Mouse (Mus musculus) adrenal gland, adult 2 months (tissue): ENCODE measurements around the gene Lmna. TPM values are rescaled to one million over a fixed set of nuclear protein-coding genes. Genes with fewer than 3 reads are reported as not detected.

Experiments
- DNase-seq: peaks from one replicate; pipeline ENCODE4 v3.0.0; 2021
- polyA plus RNA-seq: library from polyadenylated mRNA; depleted of rRNA; stranded (reverse); fragments of >200 nt; gene quantifications from 2 replicates; pipeline ENCODE4 v1.2.3, GENCODE M21; 2012
- total RNA-seq, 2 experiments: library from RNA; stranded (reverse); gene quantifications; 2 replicates each; pipeline ENCODE4 v1.2.3; 2021

Gene Lmna
- total and polyA plus RNA-seq, 3 experiments, result 78.2 to 170 (median 158) TPM

DNA sequence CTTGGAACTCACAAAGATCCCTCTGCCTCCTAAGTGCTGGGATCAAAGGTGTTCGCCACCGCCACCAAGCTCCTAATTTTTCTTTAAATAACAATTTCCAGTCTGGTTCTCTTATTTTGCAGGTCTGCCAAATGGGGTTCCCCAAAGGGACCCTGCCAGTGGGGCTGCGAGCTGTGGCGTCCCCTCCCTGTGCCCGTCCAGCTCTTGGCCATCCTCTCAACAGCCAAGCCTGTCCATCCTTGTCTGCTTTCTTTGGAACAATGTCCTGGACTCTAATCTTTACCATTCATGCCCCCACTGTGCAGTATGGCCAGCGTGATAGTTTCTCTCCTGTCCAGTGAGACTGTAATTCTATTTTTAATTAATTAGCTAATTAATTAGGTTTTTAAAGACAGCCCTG is 11.4 kb upstream of the Lmna start:
- DNase-seq, result no peak

DNA sequence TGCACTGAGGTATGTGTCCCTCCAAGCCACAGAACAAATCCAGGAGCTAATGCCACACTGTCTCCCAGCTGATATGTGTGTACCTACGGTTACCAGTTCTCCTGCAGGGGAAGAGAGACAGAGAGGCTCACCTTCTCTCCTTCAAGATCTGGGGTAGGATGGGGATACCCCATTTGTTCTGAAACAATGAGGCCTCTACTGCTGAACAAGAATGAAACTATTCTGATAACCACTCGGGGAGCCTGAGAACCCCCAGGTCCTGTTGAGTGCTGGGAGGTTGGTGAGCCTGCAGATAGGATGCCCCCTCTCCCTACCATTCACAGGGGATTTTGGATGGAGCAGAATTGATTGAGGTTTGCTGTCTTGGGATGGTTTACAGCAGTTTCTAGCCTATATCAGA is 10.3 kb upstream of the Lmna start:
- DNase-seq, result no peak

DNA sequence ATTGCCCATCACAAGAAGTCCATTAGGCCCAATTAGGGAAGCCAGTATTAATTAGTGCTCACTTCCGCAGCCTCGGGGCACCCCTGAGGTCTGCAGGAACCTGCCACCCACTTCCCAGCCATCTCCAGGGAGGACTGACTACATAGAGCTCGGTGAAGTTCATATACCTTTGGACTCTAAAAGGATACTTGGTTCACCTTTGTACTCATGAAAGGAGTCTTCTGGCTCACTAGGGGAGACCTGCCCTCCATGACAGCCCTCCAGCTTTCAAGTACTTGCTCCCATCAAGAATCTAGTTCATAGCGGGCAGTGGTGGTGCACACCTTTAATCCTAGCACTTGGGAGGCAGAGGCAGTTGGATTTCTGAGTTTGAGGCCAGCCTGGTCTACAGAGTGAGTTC is 8.7 kb upstream of the Lmna start:
- no peak for DNase-seq

DNA sequence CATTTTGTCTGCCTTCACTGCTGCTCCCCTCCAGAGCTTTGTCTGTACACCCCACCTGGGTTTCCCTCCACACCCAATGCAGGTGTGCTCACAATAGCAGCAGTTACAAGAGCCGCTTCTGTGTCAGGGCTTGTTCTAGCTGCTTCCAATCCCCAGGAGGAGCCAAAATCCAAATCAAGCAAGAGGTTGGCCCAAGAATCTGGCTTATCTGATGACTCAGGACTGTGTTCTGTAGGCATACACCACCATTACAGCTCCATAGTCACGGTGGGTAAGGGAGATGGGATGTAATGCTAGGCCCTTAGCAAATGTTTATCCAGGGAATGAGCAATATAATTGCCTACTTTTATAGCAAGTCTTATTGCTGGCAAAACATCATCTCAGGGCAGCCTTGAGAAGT is 6.7 kb upstream of the Lmna start:
- no peak for DNase-seq

DNA sequence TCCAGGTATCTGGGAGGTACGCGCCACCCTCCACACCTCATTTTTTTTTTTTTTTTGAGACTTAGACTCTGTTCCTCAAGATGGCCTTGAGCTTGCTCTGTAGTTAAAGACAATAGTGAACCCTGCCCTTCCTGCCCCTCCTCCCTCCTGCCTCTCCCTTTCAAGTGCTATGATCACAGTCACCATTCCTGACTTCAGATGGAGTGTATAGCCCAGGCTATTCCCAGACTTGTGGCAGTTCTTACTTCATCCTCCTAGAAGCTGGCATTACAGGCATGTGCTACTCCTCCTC is 5.3 kb upstream of the Lmna start:
- DNase-seq, result no peak

DNA sequence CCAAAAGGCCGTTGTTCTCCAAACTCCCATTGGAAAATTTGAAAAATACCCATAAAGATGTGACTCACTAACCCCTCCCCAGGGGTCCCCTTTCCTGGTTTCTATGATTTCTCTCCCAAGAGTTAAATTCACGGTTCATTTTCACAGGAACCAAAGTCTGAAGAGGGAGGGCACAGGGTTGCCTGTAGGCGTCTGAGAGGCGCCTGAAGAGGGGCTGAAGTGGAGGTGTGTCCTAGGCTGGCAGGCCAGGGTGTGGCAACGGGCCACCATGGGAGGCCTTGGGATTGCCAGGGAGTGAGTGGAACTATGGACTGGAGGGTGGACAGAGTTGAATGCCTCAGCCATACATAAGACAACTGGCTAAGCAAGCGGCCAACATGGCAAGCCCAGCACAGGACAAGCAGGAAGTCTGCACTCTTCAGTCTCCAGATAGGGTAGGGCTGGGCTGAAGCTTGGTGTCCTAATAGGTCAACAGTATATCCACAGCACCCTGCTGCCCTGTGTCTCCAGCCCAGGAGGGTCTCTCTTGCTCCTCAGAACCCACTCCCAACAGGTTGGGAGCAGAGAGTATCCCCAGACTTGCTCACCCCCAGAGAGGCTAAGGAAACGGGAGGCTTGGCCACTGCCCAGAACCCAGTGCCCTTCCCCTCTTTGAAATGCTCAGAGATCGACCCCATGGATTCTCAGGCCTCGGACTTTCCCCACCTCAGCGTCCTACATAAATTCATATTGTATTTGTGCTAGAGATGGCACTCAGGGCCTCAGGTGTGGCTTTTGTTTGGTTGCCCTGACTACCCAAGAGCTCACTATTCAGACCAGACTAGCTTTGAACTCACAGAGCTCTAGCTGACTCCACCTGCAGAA is 4.7 kb upstream of the Lmna start:
- no peak for DNase-seq

DNA sequence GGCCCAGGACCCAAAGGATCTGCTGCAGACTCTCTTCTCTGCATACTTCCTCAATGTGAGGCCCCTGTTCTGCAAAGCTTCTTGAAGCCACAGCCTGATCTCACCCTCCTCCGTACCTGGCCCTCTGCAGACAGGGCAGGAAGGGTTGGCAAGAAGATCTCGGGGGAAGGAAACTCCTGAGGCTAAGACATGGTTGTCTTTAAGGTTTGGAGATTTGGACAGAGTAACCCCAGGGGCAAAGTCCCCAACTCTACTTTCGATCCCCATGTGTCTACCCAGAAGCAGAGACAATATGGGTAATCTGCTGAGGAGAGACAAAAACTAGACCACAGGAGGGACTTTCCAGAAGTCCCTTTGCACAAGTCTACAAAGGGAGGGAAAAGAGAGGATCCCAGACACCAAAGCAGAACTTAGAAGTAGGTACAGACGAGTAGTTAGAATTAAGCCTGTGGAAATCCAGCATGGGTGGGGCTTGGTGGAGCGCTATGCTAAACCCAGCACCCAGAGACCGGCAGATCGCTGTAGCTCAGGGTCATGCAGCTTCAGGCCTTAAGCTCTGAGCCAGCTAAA is 3.9 kb upstream of the Lmna start:
- no peak for DNase-seq

DNA sequence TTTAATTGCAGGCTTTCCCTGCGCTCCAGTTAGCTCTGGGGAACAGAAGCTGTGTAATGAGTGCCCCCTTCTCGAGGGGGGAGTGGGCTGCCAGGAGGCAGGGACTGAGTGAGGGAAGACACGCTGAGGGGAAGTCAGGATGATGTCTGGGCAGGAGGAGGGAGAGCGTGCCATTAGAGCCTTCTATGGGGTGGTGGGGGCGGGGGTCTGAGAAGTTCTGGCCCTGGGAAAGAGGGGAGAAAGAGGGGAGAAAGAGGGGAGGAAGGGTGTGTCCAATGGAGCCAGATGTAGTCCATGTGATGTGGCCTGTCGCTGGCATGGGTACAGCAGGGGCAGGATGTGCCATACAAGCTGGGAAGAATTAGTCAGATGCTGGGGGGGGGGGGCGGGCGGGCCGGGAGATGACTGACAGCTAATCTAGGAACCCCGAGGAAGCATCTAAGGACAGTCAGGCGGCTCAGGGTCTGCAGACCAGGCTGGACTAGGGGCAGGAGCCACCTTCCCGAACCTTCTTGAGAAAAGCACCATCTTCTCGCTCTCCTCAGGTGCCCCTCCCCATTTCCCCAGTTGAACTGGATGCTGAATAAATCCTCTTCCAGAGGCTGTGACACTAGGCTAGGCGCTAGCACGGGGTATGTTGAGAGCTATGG is 3.3 kb upstream of the Lmna start:
- peak; percentile 58 for DNase-seq

DNA sequence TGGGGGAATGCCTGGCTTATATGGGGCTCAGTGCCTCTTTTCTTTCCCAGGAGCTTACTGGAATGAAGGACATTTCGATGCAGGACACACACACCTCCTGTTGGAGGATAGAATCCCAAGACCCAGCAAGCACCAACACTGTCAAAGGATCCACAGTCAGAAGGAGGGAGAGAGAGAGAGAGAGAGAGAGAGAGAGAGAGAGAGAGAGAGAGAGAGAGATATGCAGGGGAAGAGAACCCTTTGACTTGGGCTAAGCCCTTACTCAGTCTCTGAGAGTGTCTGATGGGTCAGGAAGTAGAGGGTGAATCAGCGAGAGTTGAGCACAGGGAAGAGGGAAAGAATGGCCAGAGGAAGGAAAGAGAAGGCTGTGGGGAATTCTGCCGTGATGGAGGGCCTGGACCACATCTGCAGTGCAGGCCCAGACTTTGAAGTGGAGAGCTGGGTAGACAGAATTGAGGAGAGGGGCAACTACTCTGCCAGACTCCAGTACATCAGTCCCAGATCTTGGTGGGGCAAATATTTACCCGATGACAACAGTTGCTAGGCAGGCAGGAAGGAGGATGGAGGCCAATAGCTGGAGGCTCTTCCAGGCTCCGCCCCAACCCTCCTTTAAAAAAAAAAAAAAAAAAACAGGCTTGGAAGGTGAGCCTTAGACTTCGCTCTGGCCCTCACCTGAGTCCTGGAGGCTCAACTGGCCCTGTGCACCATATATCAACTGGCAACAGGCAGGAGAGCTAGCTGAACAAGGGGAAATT is 2.6 kb upstream of the Lmna start:
- no peak for DNase-seq

DNA sequence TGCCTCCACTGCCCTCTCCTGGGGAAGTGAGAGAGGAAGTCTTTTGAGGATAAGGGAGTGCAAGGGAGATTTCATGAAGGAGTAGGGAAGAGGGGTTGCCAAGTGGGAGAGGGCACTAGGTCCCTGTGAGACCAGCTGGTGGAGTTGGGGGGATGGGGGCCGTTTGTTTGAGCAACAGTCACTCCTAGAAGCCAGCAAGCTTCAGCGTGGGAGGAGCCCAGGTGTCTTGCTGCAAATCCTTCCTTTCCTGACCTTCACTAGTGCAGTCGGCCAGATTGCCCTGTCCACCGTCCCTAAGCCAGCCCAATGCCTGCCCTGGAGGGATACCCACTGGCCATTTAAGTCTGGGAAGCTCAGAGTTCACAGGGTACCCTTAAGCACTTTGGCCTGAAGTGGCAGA is 1.8 kb upstream of the Lmna start:
- DNase-seq, result no peak

DNA sequence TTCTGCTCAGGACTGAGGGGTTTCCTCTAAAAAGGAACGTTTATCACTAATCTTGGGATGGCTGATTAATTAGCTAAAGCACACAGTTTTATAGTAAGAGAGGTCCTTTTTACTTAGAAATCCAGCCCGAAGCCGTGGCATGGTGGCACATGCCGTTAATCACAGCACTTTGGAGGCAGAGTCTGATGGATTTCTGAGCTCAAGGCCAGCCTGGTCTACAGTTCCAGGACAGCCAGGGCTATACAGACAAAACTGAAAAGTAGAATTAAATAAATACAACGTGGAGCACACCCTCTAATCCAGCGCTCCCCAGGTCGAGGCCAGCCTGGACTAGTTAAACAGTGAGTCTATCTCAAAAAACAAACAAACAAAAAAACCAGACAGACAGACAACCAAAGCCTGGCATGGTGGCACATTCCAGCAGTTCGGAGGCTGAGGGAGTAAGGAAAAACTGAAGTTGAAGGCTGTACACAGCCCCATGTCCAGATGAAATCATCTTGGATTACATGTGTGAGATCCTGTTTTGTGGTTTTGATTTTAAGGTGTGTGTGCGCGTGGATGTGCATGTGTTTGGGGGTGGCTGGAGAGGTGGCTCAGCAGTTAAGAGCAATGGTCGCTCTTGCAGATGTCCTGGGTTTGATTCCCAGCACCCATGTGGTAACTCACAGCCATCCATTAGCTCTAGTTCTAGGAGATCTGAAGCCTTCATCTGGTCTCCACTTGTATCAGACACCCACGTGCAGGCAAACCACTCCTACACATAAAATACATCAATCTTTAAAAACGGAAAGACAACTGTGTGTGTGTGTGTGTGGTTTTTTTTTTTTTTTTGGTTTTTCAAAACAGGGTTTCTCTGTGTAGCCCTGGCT is 899 bp upstream of the Lmna start:
- DNase-seq, result no peak

DNA sequence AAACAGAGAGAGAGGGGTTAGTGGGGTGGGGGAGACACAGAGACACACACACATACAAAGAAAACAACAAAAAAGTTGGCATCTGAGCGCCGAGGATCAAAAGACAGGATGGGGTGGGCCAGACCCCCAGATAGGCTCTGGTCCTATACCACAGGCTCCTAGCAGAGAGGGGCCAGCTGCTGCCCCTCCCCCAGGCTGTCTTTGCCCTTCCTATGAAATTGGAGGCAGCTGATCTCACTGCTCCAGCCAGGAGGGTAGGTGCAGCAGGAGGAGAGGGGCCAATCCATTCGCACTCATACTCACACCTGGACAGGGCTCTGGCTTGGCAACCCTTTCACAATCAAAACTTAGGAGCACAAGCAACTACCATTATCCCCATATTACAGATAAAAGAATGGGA is 506 bp downstream of the Lmna start:
- DNase-seq, result no peak

DNA sequence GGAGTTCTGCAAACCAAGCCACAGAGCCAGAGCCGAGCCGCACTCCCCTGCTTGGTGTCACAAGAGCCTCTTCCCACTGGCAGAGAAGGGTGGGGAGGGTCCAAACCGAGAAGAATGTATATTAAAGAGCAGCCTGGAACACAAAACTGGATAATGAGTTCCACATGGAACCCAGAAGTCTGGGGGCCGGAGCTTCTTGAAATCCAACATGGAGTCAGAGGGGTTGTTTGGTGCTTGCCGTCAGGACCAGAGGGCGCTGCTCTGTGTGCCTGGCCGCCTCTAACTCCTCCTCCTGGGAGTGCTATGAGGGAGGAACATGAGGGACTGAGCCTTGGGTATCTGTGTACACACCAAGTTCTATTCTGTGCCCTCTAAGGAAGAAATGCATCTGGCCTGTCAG is 4.0 kb downstream of the Lmna start:
- DNase-seq, result no peak

DNA sequence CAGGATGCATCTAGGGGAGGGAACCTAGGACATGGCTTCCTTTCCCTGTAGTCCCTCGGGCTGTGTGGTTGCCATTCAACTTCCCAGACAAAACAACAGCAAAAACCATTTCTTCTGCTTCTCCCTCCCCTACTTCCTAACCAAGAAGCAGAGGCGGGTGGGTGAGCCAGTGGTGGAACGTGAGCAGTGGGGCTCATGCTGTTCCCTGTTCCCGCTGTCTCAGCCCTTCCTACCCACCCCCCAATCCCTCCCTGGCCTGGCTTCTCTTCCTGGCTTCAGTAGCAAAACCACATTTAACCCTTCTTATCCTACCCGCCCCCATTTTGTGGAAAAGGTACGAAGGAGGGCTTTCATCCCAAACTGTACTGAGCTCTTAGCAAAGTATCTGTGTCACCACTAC is 4.7 kb downstream of the Lmna start:
- no peak for DNase-seq

DNA sequence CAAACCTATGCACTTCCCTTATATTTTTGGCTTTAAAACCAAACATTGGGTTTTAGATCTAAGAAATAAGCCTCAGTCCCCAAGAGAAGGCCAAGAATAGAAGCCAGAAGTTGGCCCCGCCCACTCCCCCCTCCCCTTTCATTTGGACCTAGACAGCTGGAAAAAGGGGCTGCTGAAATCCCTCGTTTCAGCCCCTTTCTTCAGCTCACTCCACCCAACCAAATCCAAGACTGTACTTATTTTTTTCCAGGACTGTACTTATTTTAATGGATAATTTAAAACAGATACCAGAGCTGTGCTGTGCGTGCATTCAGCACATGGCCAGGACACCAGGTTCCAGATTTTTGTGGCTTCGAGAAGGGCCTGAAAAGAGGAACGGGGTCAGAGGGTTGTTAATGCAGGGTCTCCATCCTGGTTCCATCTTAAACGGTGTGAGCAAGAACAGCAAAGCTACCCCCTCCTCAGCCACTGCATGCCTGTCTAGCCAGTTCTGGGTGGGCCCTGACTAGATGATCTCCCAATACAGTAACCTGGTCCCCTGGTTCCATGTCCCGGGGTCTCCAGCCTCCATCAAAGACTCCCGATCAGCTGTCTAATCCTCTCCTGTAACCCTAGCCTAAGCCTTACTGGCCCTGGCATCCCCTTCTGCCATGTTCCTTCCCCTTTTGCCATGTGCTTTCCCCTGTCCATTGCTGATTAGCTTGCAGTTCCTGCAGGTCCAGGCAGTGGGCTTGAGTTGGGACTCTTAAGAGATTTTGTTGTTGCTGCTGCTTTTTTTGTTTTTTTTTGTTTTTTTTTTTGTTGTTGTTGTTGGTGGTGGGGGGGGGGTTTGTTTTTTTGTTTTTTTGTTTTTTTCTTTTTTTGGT is 5.6 kb downstream of the Lmna start:
- no peak for DNase-seq

DNA sequence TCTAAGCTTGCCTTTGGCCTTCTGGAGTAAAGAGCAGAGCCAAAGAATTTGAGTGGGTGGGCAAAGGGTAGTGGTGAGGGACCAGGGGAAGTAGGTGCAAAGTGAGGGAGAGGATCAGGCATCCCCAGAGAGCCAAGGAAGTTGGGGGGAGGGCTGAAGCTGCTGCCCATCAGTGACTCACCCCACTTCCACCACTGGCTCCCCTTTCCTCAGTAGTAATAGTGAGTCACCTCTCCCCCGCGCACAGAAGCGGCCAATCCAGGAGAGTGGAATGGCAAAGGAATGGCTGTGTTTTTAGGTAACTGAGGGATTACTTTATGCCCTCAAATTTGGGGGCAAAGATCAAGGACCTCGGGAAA is 6.3 kb downstream of the Lmna start:
- DNase-seq, result peak; percentile 91

DNA sequence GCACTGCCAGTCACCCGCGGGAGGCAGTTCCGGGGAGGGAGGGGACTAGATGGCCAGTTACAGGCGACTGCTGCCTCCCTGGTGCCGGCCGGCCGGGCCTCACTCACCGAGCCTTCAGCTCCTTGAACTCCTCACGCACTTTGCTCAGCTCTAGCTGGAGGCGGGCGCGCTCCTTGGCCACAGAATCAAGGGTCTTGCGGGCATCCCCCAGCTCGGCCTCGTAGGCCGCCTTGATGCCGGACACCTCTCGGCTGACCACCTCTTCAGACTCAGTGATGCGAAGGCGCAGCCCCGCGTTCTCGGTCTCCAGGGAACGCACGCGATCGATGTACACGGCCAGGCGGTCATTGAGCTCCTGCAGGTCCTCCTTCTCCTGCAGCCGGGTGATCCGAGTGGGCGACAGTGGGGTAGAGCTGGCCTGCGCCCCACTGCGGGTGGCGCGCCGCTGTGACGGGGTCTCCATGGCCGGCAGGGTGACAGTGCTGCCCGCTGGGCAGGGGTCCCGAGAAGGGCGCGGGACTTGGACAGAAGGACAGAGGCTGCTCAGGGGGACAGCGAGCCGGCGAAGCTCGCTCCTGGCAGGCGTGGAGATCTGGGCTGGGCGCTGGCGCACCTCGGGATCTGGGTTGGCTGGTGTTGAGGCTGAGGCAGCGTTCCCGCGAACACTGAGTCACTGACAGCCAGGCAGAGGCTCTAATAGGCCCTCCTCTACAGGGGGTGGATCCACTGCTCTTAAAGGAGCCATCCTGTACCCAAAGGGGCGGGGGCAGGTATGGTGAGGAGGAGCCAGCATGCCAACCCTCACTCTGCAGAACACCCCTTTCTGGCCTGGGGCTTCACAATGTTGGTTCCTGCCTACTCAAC is 6.9 kb downstream of the Lmna start:
- peak; percentile 97 for DNase-seq

DNA sequence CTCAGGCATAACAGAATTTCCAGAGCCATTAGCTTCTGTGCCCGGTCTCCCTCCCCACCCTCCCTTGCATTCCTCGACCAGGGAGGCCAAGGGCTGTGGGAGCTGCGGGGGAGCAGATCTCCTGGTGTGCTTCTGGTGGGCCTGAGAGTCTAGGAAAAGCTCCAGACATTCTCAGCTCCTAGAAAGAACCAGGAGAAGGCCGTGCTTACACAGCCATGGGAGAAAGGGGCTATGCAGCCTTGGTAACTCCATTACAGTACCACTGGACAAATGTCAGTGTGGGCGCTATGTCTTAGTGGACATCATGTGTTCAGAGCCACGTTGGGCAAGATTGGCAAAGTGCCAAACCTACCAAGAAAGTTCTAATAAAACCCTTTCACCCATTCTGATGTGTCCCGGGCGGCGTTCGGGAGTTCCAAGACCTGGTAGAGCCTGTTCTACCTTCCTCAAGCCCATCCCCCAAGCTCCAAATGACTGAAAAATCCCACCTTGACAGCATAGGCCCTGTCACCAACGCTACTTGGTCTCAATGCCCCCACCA is 7.7 kb downstream of the Lmna start:
- DNase-seq, result peak; percentile 45

DNA sequence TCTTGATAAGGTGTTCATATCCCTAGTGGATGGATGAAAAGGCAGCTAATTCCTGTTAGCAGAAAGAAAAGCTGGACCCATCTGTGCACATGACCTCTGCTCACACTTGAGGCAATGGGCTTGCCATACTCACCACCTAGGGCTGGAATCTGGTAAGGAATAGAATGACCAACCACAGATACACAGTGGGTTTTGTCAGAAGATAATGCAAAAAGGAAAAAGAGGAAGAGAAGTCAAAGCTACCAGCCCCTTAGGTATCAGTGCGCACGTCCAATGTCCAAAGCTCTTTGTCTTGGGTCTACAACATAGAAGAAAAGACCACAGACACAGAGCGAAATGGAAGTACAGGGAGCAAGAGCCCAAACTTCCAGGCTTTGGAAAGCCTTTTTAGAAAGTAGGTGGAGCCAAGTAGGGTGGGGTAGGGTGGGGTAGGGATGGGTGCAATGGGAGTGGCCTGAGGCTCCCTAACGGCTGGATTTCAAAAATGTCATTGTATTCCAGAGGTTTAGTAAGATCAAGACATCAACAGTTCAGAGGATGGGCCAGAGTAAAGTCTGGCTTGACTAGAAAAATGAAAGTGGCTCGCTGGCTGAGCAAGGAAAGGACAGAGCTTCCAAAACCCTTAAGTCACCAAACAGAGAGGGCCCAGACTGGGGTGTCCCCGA is 8.3 kb downstream of the Lmna start:
- DNase-seq, result no peak
